Mouse (Mus musculus) T-cell, adult 2 months (primary cell): ENCODE measurements around the gene Csad.

Source experiments
- DNase-seq: peaks from one replicate; pipeline ENCODE4 v3.0.0; 2022; ENCODE audit warnings: low spot score

Csad gene

GRCm38 (mm10) chr15:102204674-102205505 lies at the start of gene Csad:
TSS of gene Csad (minus strand) at chr15:102204724.
- no peak for DNase-seq

DNA sequence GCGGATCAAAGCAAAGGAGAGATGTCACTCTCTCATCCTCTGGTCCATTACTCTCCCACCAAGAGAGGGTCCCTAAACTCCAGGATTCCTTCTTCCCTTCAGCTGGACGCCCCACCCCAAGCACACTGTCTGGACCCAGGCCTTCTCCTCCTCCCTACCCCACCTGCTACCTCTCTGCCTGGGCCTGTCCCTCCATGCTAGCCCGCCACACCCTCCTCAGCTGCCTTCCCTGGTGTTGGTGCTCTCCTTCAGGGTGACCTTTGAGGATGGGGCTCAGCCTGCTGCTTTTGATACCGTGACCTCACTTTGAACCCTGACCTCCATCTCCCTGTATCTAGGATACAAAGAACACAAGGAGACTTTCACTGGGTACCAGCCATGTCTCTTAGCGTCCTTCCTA lies 46.0 kb upstream of the Csad start:
- DNase-seq, result no peak

DNA sequence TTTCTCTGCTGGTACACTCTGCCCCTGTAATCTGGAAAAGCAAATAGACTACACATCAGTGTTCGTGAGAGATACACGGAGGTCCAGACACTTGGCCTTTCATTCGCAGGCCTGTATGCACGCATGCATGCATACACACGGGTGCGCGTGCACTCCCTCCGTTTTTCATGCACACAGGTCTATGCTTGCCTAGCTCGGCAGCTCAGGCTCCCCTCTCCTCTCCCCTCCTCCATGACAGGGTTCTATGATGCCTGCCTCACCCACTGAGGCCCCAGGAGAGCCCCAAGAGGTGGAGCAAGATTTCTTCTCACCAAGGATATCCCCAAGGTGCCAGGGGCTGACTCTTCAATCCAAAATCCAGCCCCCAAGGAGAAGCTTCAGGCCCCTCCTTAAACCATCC lies 45.4 kb upstream of the Csad start:
- no peak for DNase-seq

- no peak for DNase-seq
Measured at GRCm38 (mm10) chr15:102249251-102249691, 44.7 kb upstream of the Csad start.

GRCm38 (mm10) chr15:102248812-102249191 lies 44.3 kb upstream of the Csad start:
- DNase-seq, result no peak

GRCm38 (mm10) chr15:102248131-102248811 lies 43.7 kb upstream of the Csad start:
- no peak for DNase-seq

DNA sequence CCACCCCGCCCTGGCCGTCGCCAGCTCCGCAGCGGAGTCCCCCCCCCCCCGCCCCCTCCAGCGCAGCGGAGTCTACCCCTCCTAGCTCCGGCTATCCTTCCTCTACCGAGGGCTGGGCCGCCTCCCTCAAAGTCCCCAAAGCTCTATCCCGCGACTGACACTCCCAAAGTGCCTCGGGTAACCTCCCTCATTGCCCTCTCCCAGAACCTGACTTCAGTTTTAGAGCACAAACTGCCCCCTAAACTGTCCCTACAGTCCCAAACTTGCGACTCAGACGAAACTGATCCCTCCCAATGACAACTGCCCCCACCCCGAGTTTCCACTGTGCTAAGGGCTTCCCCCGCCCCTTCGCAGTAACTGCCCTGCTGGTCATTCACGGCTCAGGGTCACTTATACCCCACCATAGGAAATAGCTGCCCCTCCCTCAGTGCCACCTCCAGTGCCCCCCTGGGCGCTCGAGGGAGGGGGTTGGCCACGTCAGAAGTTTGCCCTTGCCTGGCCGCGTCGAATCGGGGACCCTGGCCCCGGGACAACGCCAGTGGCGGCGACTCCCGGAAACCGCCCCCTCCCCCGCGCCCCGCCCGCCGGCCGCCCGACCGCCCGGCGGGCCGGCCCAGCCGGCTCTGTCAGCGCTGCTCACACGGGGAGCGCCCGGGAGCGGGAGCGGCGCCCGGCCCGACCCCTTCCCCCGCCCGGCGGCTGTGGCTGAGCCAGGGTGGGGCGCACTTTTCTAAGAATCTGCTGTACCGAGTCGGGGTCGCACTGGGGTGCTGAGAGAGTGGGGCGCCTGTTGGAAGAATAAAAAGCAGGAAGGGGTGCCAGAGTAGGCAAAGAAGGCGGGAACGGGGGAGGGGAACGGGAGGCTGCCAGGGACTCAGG lies 43.0 kb upstream of the Csad start:
- no peak for DNase-seq

DNA sequence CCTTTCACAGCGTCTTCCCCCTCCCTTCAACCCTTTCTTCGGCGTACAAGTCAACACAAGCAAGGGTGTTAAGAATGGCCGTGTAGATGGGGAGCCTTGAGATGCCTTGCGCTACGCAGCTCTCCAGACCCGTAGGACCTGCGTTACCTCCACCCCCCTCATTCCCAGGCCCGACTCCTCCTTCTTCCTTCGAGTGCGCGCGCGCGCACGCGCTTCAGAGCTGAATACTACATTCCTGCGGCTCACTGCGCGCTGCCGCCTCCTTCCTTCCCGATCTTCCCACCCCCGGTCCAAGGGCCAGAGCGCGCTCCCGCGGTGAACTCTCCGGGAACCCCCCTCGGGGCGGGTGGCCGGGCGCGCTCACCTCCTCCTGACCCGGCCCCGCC lies 42.3 kb upstream of the Csad start:
- peak; percentile 77 for DNase-seq

- DNase-seq, result peak; percentile 86
Measured at GRCm38 (mm10) chr15:102245891-102246741, 41.6 kb upstream of the Csad start.

GRCm38 (mm10) chr15:102245461-102245881 lies 40.9 kb upstream of the Csad start:
- DNase-seq, result no peak

GRCm38 (mm10) chr15:102244306-102245191 lies 40.0 kb upstream of the Csad start:
- no peak for DNase-seq

- peak; percentile 33 for DNase-seq
Measured at GRCm38 (mm10) chr15:102243229-102244190, 39.0 kb upstream of the Csad start.

DNA sequence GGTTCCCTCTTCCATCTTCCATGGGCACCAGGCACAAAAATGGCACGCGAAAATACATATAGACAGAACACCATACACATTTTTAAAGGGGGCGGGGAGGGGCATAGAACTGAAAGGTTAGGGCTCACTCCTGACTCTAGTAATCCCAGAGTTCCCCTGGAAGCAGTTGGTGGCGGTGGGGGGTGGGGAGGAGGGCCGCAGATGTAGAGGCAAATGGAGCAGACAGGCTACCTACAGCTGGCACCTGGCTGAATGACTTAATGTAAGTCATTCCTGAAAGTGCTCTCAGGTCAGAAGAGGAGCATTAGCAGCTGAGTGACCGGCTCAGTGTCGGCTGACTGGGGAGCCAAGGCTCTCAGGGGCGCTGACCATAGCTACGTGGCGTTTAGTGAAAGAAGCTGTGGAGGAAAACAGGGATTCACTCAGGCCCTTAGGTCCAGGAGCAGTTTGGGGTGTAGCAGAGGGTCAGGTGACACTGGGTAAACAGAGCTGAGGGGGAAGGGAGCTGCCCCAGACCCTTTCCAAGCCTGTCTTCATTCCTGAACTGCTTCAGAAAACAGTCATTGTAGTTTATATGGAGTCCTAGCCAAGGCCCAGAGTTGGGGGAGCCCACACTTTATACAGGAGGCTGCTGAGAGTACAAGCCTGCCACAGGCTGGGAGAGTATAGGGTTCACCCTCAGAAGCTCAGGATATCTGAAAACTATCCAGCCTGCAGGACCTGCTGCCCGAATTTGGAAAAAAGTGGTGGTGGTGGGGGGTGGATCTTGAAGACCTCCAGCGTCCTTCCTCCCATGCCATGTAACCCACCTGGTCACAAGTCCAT lies 38.1 kb upstream of the Csad start:
- no peak for DNase-seq

- DNase-seq, result no peak
Measured at GRCm38 (mm10) chr15:102240607-102241006, 36.1 kb upstream of the Csad start.

- DNase-seq, result no peak
Measured at GRCm38 (mm10) chr15:102239851-102240250, 35.3 kb upstream of the Csad start.

- peak; percentile 79 for DNase-seq
Measured at GRCm38 (mm10) chr15:102239260-102239590, 34.7 kb upstream of the Csad start.

DNA sequence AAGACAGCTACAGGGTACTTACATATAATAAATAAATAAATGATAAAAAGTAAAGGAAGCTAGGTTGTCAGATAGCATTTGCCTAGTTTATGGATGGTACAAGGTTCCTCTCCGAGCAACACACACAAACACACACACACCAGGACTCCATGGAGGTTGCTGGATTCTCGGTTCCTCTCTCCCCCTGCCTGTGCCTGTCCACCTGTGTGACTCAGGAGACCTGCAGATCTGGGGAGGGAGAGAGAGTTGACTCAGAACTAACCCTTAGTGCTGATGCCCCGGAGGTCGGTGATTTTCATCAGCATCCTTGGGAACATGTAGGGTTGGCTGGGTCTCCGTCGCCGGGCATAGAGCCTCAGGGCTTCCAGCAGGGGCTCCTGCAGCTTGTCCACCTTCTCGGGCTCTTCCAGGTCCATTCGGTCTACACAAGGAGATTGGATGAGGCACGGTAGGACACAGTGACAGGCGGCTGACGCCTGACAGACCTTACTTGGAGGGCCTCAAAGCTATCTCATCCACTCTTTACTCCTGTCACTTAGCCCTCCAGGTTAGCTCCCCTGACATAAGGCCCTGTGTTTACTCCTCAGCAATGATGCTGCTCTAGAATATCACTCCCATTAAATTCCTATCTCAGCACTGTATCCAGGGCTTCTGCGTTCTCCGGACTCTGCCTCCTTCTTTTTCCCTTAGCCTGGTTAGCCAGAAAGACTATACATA lies 34.2 kb upstream of the Csad start:
- DNase-seq, result no peak
